11 mouse cellular contexts compared by ENCODE assay signal in the genomic region with DNA sequence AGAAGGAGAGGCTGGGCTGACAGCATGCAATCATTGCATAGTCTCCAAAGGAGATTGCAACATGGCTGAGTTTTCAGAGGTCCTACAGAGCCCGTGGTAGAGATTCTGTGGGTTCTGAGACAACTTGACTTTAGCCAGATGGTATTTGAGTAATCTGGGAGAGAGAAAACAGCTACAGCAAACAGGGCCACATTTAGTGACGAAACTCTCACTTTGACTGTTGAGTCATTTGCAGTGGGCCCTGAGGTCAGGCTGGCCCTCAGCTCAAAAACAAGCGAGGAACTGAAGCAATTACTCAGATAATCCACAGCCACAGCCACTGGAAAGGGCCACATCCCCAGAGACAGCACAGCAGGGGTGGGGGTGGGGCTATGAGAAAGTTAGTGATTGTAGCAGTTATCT.
DNase-seq lines count a peak whose midpoint lies in the region; ATAC-seq lines count a peak whose summit lies in the region.
"Had no signal": no experiment of that assay in that cellular context is flagged by ENCODE, and none has a peak within 500 bp of the region (broad histone marks: within the 10 kb centered on the region; RNA-seq: fewer than 3 reads in every experiment).

No protein-coding gene starts in this region.

- H3K9me3 ChIP-seq in heart, embryonic 13.5 days: no peaks in the 10 kb centered on the region
- H3K9me3 ChIP-seq in hindbrain, embryonic 16.5 days (ENCODE audit: control insufficient read depth, low read length): no peaks in the 10 kb centered on the region
- H3K9me3 ChIP-seq: hindbrain, embryonic 15.5 days; midbrain, embryonic 12.5 days had no signal

- 25% methylated on average over 3 of the region's 3 CpGs for WGBS in heart, embryonic 13.5 days
- WGBS in hindbrain, embryonic 16.5 days: 55% methylated on average over 3 of the region's 3 CpGs

- H3K4me2 ChIP-seq in heart, embryonic 13.5 days: no peak overlapping the region
- H3K4me2 ChIP-seq in hindbrain, embryonic 16.5 days (ENCODE audit: low read length): no peak overlapping the region
- H3K4me2 ChIP-seq: hindbrain, embryonic 15.5 days; midbrain, embryonic 12.5 days had no signal

- no peaks in the 10 kb centered on the region for H3K36me3 ChIP-seq in heart, embryonic 13.5 days
- H3K36me3 ChIP-seq in hindbrain, embryonic 16.5 days (ENCODE audit: control insufficient read depth, insufficient read depth, low read length): no peaks in the 10 kb centered on the region
- H3K36me3 ChIP-seq: hindbrain, embryonic 15.5 days; midbrain, embryonic 12.5 days had no signal

- H3K4me3 ChIP-seq in heart, embryonic 13.5 days: no peak overlapping the region
- H3K4me3 ChIP-seq in hindbrain, embryonic 16.5 days (ENCODE audit: low read length): no peak overlapping the region
- H3K4me3 ChIP-seq: hindbrain, embryonic 15.5 days; midbrain, embryonic 12.5 days had no signal

- peak overlapping the region; percentile 69 for H3K27ac ChIP-seq in heart, embryonic 13.5 days (replicated peaks)
- H3K27ac ChIP-seq in hindbrain, embryonic 16.5 days (ENCODE audit: low read depth, low read length): no peak overlapping the region
- H3K27ac ChIP-seq: hindbrain, embryonic 15.5 days; midbrain, embryonic 12.5 days had no signal

- peak; percentile 52 for DNase-seq in adrenal gland, postnatal 10 days
- DNase-seq in adrenal gland, adult 18-20 months (ENCODE audit: low spot score in 2 of 2): no peak
- peak; percentile 70 for DNase-seq in adipocyte (ENCODE audit: low spot score)
- peak; percentile 69 for DNase-seq in lung, postnatal 36 days
- DNase-seq in cerebellum, adult 9-11 months: no peak
- DNase-seq: cerebellum, postnatal 10 days had no signal

- no peaks in the 10 kb centered on the region for H3K27me3 ChIP-seq in heart, embryonic 13.5 days (replicated peaks)
- no peaks in the 10 kb centered on the region; the same call in 1 of the 2 replicates for H3K27me3 ChIP-seq in hindbrain, embryonic 16.5 days (replicated peaks; ENCODE audit: control insufficient read depth, insufficient read depth, low read length)
- H3K27me3 ChIP-seq: hindbrain, embryonic 15.5 days had no signal

- peaks cover 34% of the 10 kb centered on the region for H3K4me1 ChIP-seq in heart, embryonic 13.5 days
- peaks cover 10% of the 10 kb centered on the region for H3K4me1 ChIP-seq in hindbrain, embryonic 16.5 days (ENCODE audit: control insufficient read depth, insufficient read depth, low read depth, low read length)

- no peak for ATAC-seq in heart, embryonic 13.5 days (ENCODE audit: extremely low read depth, insufficient number of reproducible peaks, low FRiP score, low TSS enrichment)
- no peak for ATAC-seq in activated CD4-positive, CD25-positive, alpha-beta regulatory T cell, adult 4 months
- ATAC-seq in hindbrain, embryonic 16.5 days: no peak

- H3K9ac ChIP-seq in heart, embryonic 13.5 days: no peak overlapping the region
- no peak overlapping the region for H3K9ac ChIP-seq in hindbrain, embryonic 16.5 days (ENCODE audit: low read depth, low read length)
- H3K9ac ChIP-seq: hindbrain, embryonic 15.5 days; midbrain, embryonic 12.5 days had no signal

Comparison
In these comparisons a context has a peak if more than half of its experiments do, and no peak if none do; other contexts are left out.
1. DNase-seq: peak in adrenal gland, postnatal 10 days (single experiment), adipocyte (single experiment) and lung, postnatal 36 days (single experiment); none in adrenal gland, adult 18-20 months (0 of 2) and cerebellum, adult 9-11 months (single experiment).